Mouse (Mus musculus) spleen, adult 2 months (tissue): Measurements from ENCODE around the gene Zer1.

Source experiments
- CTCF ChIP-seq: fragments of 200-500 bp; IDR thresholded peaks from 2 replicates; pipeline ENCODE4 v1.5.1; 2011; ENCODE audit warnings: mild to moderate bottlenecking, inconsistent platforms; ENCODE audit not compliant: insufficient read depth, insufficient read length, insufficient replicate concordance; ENCODE audit errors: extremely low read depth
- POLR2A ChIP-seq: fragments of 200-500 bp; IDR thresholded peaks from 2 replicates; pipeline ENCODE4 v1.6.1; 2011; ENCODE audit warnings: low read depth, low read length, inconsistent platforms

DNA sequence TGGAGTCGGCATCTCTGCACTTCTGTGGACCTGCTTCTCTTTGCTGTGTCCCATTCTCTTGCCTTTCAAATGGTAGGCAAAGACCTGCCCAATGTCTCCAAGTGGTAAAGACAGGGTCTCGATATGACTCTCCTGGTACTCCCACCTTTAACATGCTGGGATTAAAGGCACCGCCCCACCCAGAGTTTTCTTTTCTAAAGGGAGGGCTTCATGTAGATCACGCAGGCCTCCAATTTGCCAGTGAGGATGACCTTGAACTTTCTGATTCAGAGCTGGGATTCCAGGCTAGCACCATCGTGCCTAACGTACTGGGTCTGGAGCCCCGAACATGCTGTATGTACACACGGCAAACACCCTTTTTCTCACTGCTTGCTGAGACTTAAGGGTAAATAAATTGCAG lies 61.1 kb downstream of the Zer1 start:
- TF ChIP-seq CTCF (no peak), POLR2A (no peak)
